Mouse (Mus musculus) MEL (cell line): ENCODE data around the gene Lsmem1. TPM values are rescaled to one million over a fixed set of nuclear protein-coding genes. Genes with fewer than 3 reads are reported as not detected.

ENCODE experiments used
- DNase-seq: peaks from one replicate; pipeline ENCODE4 v3.0.0; 2011; ENCODE audit warnings: low read depth, low spot score
- H3K27ac ChIP-seq: 2 replicates; pipeline ENCODE4 v1.5.1; 2012; ENCODE audit warnings: low read depth, mild to moderate bottlenecking, control low read depth, low read length, moderate library complexity; ENCODE audit not compliant: control insufficient read depth
- H3K27me3 ChIP-seq, 2 experiments: fragments of 150-350 bp in 1 of 2; sonication (generic) in 1 of 2; 2 replicates each; pipeline ENCODE4 v1.6.1; 2012; ENCODE audit warnings: low read length in 2 of 2, mild to moderate bottlenecking in 2 of 2, improper control_type of control experiment in 1 of 2, moderate library complexity in 1 of 2; ENCODE audit not compliant: insufficient read depth in 2 of 2, control insufficient read depth in 1 of 2
- H3K36me3 ChIP-seq, 2 experiments: 2 replicates each; pipeline ENCODE4 v1.6.1; 2012 to 2014; ENCODE audit warnings: low read length in 2 of 2, improper control_type of control experiment in 1 of 2, inconsistent platforms in 1 of 2, mild to moderate bottlenecking in 1 of 2; ENCODE audit not compliant: insufficient read depth in 2 of 2, control insufficient read depth in 1 of 2
- H3K4me1 ChIP-seq, 2 experiments: fragments of 150-350 bp in 1 of 2; sonication (generic) in 1 of 2; 2 replicates each; pipeline ENCODE4 v1.6.1; 2012; ENCODE audit warnings: low read length in 2 of 2, improper control_type of control experiment in 1 of 2, mild to moderate bottlenecking in 1 of 2; ENCODE audit not compliant: insufficient read depth in 2 of 2, control insufficient read depth in 1 of 2
- H3K4me3 ChIP-seq, 2 experiments: fragments of 150-350 bp in 1 of 2; sonication (generic) in 1 of 2; 2 replicates each; pipeline ENCODE4 v1.5.1; 2012; ENCODE audit warnings: low read depth in 2 of 2, low read length in 2 of 2, mild to moderate bottlenecking in 2 of 2, moderate library complexity in 2 of 2, control low read depth in 1 of 2, improper control_type of control experiment in 1 of 2; ENCODE audit not compliant: control insufficient read depth in 1 of 2, insufficient read depth in 1 of 2
- H3K79me2 ChIP-seq: 2 replicates; pipeline ENCODE4 v1.6.1; 2012; ENCODE audit warnings: mild to moderate bottlenecking, low read length, moderate library complexity; ENCODE audit not compliant: control insufficient read depth, poor library complexity, insufficient read depth
- H3K9ac ChIP-seq: 2 replicates; pipeline ENCODE4 v1.6.1; 2012; ENCODE audit warnings: low read depth, mild to moderate bottlenecking, control low read depth, low read length, moderate library complexity; ENCODE audit not compliant: control insufficient read depth, poor library complexity, severe bottlenecking
- H3K9me3 ChIP-seq: fragments of 150-350 bp; sonication (generic); replicated peaks from 2 replicates; pipeline ENCODE4 v1.6.1; 2012; ENCODE audit warnings: mild to moderate bottlenecking, low read length, improper control_type of control experiment, moderate library complexity; ENCODE audit not compliant: insufficient read depth
- CHD1 ChIP-seq: IDR thresholded peaks from 2 replicates; pipeline ENCODE4 v1.6.1; 2012; ENCODE audit warnings: low read depth, mild to moderate bottlenecking, inconsistent platforms, low read length, improper control_type of control experiment
- CTCF ChIP-seq, 3 experiments: IDR thresholded peaks in 2 of 3; conservative IDR thresholded peaks in 1 of 3; 2 replicates each; pipeline ENCODE4 v1.5.1; 2011 to 2012; ENCODE audit warnings: low read length in 3 of 3, low read depth in 2 of 3, mild to moderate bottlenecking in 2 of 3, improper control_type of control experiment in 1 of 3, inconsistent platforms in 1 of 3, mixed read lengths in 1 of 3, moderate library complexity in 1 of 3; ENCODE audit not compliant: control insufficient read depth in 1 of 3, insufficient read depth in 1 of 3, poor library complexity in 1 of 3, severe bottlenecking in 1 of 3
- E2F4 ChIP-seq: IDR thresholded peaks from 2 replicates; pipeline ENCODE4 v1.6.1; 2011; ENCODE audit warnings: low read depth, low read length, improper control_type of control experiment, borderline replicate concordance
- EP300 ChIP-seq, 2 experiments: IDR thresholded peaks; 2 replicates each; pipeline ENCODE4 v1.6.1; 2011; ENCODE audit warnings: improper control_type of control experiment in 2 of 2, low read length in 2 of 2, low read depth in 1 of 2, mild to moderate bottlenecking in 1 of 2
- ETS1 ChIP-seq: IDR thresholded peaks from 2 replicates; pipeline ENCODE4 v1.6.1; 2012; ENCODE audit warnings: low read depth, mild to moderate bottlenecking, inconsistent platforms, low read length, improper control_type of control experiment, moderate library complexity
- GABPA ChIP-seq: IDR thresholded peaks from 2 replicates; pipeline ENCODE4 v1.6.1; 2012; ENCODE audit warnings: low read depth, mild to moderate bottlenecking, inconsistent platforms, low read length, improper control_type of control experiment, moderate library complexity
- GATA1 ChIP-seq: IDR thresholded peaks from 2 replicates; pipeline ENCODE4 v1.6.1; 2011; ENCODE audit warnings: low read depth, low read length, improper control_type of control experiment
- MAX ChIP-seq: IDR thresholded peaks from 2 replicates; pipeline ENCODE4 v1.6.1; 2011; ENCODE audit warnings: low read length, improper control_type of control experiment
- MXI1 ChIP-seq: IDR thresholded peaks from 2 replicates; pipeline ENCODE4 v1.6.1; 2011; ENCODE audit warnings: mild to moderate bottlenecking, low read depth, low read length, improper control_type of control experiment
- MYC ChIP-seq: IDR thresholded peaks from 2 replicates; pipeline ENCODE4 v1.6.1; 2011; ENCODE audit warnings: low read depth, mild to moderate bottlenecking, low read length, improper control_type of control experiment, moderate library complexity
- NELFE ChIP-seq: IDR thresholded peaks from 2 replicates; pipeline ENCODE4 v1.6.1; 2011; ENCODE audit warnings: low read depth, low read length, improper control_type of control experiment
- POLR2A ChIP-seq, 2 experiments: IDR thresholded peaks; 2 replicates each; pipeline ENCODE4 v1.6.1; 2011 to 2012; ENCODE audit warnings: low read length in 2 of 2, mild to moderate bottlenecking in 2 of 2, control low read depth in 1 of 2, improper control_type of control experiment in 1 of 2, low read depth in 1 of 2, moderate library complexity in 1 of 2; ENCODE audit not compliant: control insufficient read depth in 1 of 2, insufficient read depth in 1 of 2, poor library complexity in 1 of 2
- SIN3A ChIP-seq: IDR thresholded peaks from 2 replicates; pipeline ENCODE4 v1.6.1; 2012; ENCODE audit warnings: low read length, improper control_type of control experiment, inconsistent platforms
- ZMIZ1 ChIP-seq: IDR thresholded peaks from 2 replicates; pipeline ENCODE4 v1.6.1; 2012; ENCODE audit warnings: low read depth, mild to moderate bottlenecking, inconsistent platforms, low read length, improper control_type of control experiment, moderate library complexity
- polyA plus RNA-seq, 2 experiments: library from polyadenylated mRNA; stranded (reverse) in 1 of 2; unstranded in 1 of 2; fragments of >175 nt in 1 of 2; fragments of >200 nt in 1 of 2; gene quantifications; 2 replicates each; pipeline versions ENCODE4 v1.2.1 to v1.2.4; 2012; ENCODE audit warnings: low replicate concordance in 2 of 2, low read depth in 1 of 2; ENCODE audit not compliant: insufficient read length in 2 of 2, insufficient read depth in 1 of 2, missing spikeins in 1 of 2
- total RNA-seq: library from RNA; depleted of rRNA; stranded (reverse); fragments of 300-350 nt; gene quantifications from 2 replicates; pipeline ENCODE4 v1.2.3, GENCODE M21; 2012

Lsmem1 gene
- total and polyA plus RNA-seq, 3 experiments, result 0.14 TPM; not detected in 2

GRCm38 (mm10) chr12:40221611-40222010 is 22.3 kb upstream of the Lsmem1 start:
- H3K4me1 ChIP-seq, result peaks cover 0 to 11% of the 10 kb centered on the region in 2 experiments; a peak in 3 of 4 replicates
- TF ChIP-seq ETS1 (0 out of 2 replicates have a peak, but pooled peaks have one; percentile 20), CHD1 (peak; percentile 46; the same call in 1 of the 2 replicates), GATA1 (no peak)
- no peak overlapping the region for H3K27ac ChIP-seq
- peak overlapping the region; percentile 51 to 81 for H3K4me3 ChIP-seq
- no peaks in the 10 kb centered on the region for H3K27me3 ChIP-seq
- peaks cover 44% of the 10 kb centered on the region for H3K79me2 ChIP-seq
- DNase-seq, result peak; percentile 37
- H3K36me3 ChIP-seq, result peaks cover 13 to 21% of the 10 kb centered on the region in 2 experiments
- H3K9me3 ChIP-seq, result no peaks in the 10 kb centered on the region
- H3K9ac ChIP-seq, result peak overlapping the region; percentile 92

GRCm38 (mm10) chr12:40220896-40221295 is 21.6 kb upstream of the Lsmem1 start:
- Histone ChIP-seq H3K9ac (peak overlapping the region; percentile 92), H3K27ac (no peak overlapping the region), H3K36me3 (peaks cover 19 to 21% of the 10 kb centered on the region in 2 experiments), H3K4me3 (peak overlapping the region; percentile 51 to 55), H3K9me3 (no peaks in the 10 kb centered on the region), H3K79me2 (peaks cover 46% of the 10 kb centered on the region), H3K4me1 (peaks cover 0 to 11% of the 10 kb centered on the region in 2 experiments; a peak in 3 of 4 replicates), H3K27me3 (no peaks in the 10 kb centered on the region)
- TF ChIP-seq E2F4 (no peak), SIN3A (peak; percentile 64; the same call in 1 of the 2 replicates), MAX (0 out of 2 replicates have a peak, but pooled peaks have one; percentile 58), MXI1 (peak; percentile 91)
- DNase-seq, result no peak

- Histone ChIP-seq H3K4me1 (peaks cover 0 to 11% of the 10 kb centered on the region in 2 experiments; a peak in 3 of 4 replicates), H3K9me3 (no peaks in the 10 kb centered on the region), H3K79me2 (peaks cover 47% of the 10 kb centered on the region), H3K4me3 (peak overlapping the region; percentile 35 to 51), H3K9ac (peak overlapping the region; percentile 92), H3K27me3 (no peaks in the 10 kb centered on the region), H3K27ac (no peak overlapping the region), H3K36me3 (peaks cover 21 to 25% of the 10 kb centered on the region in 2 experiments)
- no peak for TF ChIP-seq GABPA
- TF ChIP-seq NELFE, result no peak
- no peak for TF ChIP-seq E2F4
- no peak for TF ChIP-seq POLR2A (IDR thresholded peaks at IDR 0.05; ENCODE audit: control insufficient read depth in 1 of 2, insufficient read depth in 1 of 2, low read depth in 1 of 2, low read length in 2 of 2, poor library complexity in 1 of 2)
- TF ChIP-seq CTCF (IDR thresholded peaks at IDR 0.05 in 2 of 3, conservative IDR thresholded peaks at IDR 0.05 in 1 of 3; ENCODE audit: control insufficient read depth in 1 of 3, insufficient read depth in 1 of 3, low read depth in 2 of 3, low read length in 3 of 3, poor library complexity in 1 of 3, severe bottlenecking in 1 of 3), result no peak
- TF ChIP-seq CHD1, result no peak
- TF ChIP-seq ZMIZ1, result no peak
- TF ChIP-seq EP300 (IDR thresholded peaks at IDR 0.05; ENCODE audit: low read depth in 1 of 2, low read length in 2 of 2), result 0 out of 4 replicates have a peak, but pooled peaks of 1 of the 2 experiments have one; percentile 8
- no peak for TF ChIP-seq MYC
- peak; percentile 45 for DNase-seq
These were observed 20.8 kb upstream of the Lsmem1 start for GRCm38 (mm10) chr12:40220001-40220570.
